Mouse (Mus musculus) liver, postnatal 0 days (tissue): Measurements from ENCODE around the gene Acacb. TPM values are rescaled to one million over a fixed set of nuclear protein-coding genes. Genes with fewer than 3 reads are reported as not detected.

Experiments used
- ATAC-seq: fragments of 200-750 bp; cut with Nextera tagmentation; 2 replicates; pipeline ENCODE4 v1.8.0; 2017; ENCODE audit warnings: mild to moderate bottlenecking, moderate library complexity
- DNase-seq: peaks from one replicate; pipeline ENCODE4 v3.0.0-alpha.2; 2016
- H3K27ac ChIP-seq: fragments of 300-500 bp; sonication (generic); 2 replicates; pipeline ENCODE4 v1.5.1; 2014; ENCODE audit warnings: antibody characterized with exemption, moderate library complexity, mild to moderate bottlenecking, low read depth
- H3K27me3 ChIP-seq: fragments of 300-500 bp; sonication (generic); 2 replicates; pipeline ENCODE4 v1.6.1; 2014; ENCODE audit warnings: low read length, control low read depth, mixed read lengths; ENCODE audit not compliant: insufficient read depth
- H3K36me3 ChIP-seq: fragments of 300-500 bp; sonication (generic); replicated peaks from 2 replicates; pipeline ENCODE4 v1.6.1; 2014; ENCODE audit warnings: mild to moderate bottlenecking, control low read depth, low read length, moderate library complexity, mixed read lengths; ENCODE audit not compliant: insufficient read depth
- H3K4me1 ChIP-seq: fragments of 300-500 bp; sonication (generic); 2 replicates; pipeline ENCODE4 v1.6.1; 2014; ENCODE audit warnings: antibody characterized with exemption, mild to moderate bottlenecking, control low read depth; ENCODE audit not compliant: insufficient read depth
- H3K4me2 ChIP-seq: fragments of 300-500 bp; sonication (generic); 2 replicates; pipeline ENCODE4 v1.6.1; 2014; ENCODE audit warnings: low read depth, mild to moderate bottlenecking, low read length, moderate library complexity, mixed read lengths
- H3K4me3 ChIP-seq: fragments of 300-500 bp; sonication (generic); 2 replicates; pipeline ENCODE4 v1.5.1; 2014; ENCODE audit warnings: low read depth, low read length
- H3K9ac ChIP-seq: fragments of 300-500 bp; sonication (generic); replicated peaks from 2 replicates; pipeline ENCODE4 v1.6.1; 2014; ENCODE audit warnings: mild to moderate bottlenecking, moderate library complexity
- H3K9me3 ChIP-seq: fragments of 300-500 bp; sonication (generic); 2 replicates; pipeline ENCODE4 v1.6.1; 2016; ENCODE audit warnings: mild to moderate bottlenecking, control low read depth, low read length, mixed read lengths
- CTCF ChIP-seq: sonication (generic); IDR thresholded peaks from 2 replicates; pipeline ENCODE4 v1.5.1; 2016; ENCODE audit warnings: antibody characterized with exemption, low read depth
- EP300 ChIP-seq: IDR thresholded peaks from 2 replicates; pipeline ENCODE4 v1.6.1; 2016; ENCODE audit warnings: antibody characterized with exemption, low read depth, mild to moderate bottlenecking
- WGBS: fragments of 180-500 bp; shearing (Covaris S2); extraction: QIAGEN DNeasy Blood & Tissue Kit; methylation state at CpG from one replicate; pipeline ENCODE4 v1.1.7; 2014; ENCODE audit not compliant: insufficient replicate concordance; 5-methylcytosine and 5-hydroxymethylcytosine counted together
- polyA plus RNA-seq: library from polyadenylated mRNA; unstranded; fragments of >200 nt; fragmentation: Nextera tagmentation; extraction: Ambion mirVana; gene quantifications from 2 replicates; pipeline ENCODE4 v1.2.1, GENCODE M21; 2015

Gene Acacb
- polyA plus RNA-seq, 1 experiment from 2014 or later, result 1.2 TPM

DNA sequence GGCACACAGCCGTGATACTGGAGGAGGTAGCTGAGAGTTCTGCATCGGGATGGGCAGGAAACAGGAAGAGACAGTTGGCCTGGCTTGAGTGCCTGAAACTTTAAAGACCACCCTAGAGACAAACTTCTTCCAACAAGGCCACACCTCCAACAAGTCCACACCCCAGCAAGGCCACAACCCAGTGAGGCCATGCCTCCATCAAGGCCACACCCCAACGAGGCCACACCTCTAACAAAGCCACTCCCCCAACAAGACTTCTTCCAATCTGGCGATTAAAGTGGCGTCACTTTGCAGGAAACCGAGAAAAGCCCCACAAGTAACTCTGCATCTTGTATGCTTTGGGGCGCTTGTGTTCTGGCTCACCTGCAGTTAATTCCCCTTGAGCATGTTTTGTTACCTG is 92.6 kb downstream of the Acacb start:
- 24% methylated on average over 7 of the region's 7 CpGs for WGBS
- H3K9me3 ChIP-seq, result no peaks in the 10 kb centered on the region
- ATAC-seq (no peak), DNase-seq (no peak)
- no peaks in the 10 kb centered on the region for H3K4me1 ChIP-seq
- H3K36me3 ChIP-seq, result no peaks in the 10 kb centered on the region
- no peak overlapping the region for H3K4me2 ChIP-seq
- H3K9ac ChIP-seq, result no peak overlapping the region
- no peaks in the 10 kb centered on the region for H3K27me3 ChIP-seq
- no peak overlapping the region for H3K4me3 ChIP-seq
- TF ChIP-seq CTCF (no peak), EP300 (no peak)
- no peak overlapping the region for H3K27ac ChIP-seq

DNA sequence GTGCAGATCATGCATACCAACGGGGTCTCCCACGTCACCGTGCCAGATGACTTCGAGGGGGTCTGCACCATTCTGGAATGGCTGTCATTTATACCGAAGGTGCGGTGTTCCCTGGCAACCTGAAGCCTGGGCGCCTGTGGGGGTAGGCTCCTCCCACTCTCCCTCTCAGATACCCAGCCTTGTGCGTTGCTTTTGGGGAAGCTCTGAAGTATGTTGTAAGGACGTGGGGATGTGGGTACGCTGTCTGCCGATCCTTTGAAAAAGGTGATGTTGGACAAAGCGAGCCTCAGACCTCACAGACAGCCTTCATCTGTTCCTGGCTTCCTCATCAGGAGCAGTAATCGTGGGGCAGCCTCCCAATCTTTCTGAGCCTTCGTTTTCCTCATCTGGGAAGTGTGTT is 93.4 kb downstream of the Acacb start:
- no peaks in the 10 kb centered on the region for H3K27me3 ChIP-seq
- no peak overlapping the region for H3K4me3 ChIP-seq
- no peak for TF ChIP-seq EP300
- no peak for TF ChIP-seq CTCF
- no peaks in the 10 kb centered on the region for H3K9me3 ChIP-seq
- ATAC-seq (no peak), DNase-seq (no peak)
- H3K4me1 ChIP-seq, result no peaks in the 10 kb centered on the region
- no peak overlapping the region for H3K27ac ChIP-seq
- H3K4me2 ChIP-seq, result no peak overlapping the region
- no peaks in the 10 kb centered on the region for H3K36me3 ChIP-seq
- no peak overlapping the region for H3K9ac ChIP-seq
- WGBS, result 41% methylated on average over 14 of the region's 14 CpGs

DNA sequence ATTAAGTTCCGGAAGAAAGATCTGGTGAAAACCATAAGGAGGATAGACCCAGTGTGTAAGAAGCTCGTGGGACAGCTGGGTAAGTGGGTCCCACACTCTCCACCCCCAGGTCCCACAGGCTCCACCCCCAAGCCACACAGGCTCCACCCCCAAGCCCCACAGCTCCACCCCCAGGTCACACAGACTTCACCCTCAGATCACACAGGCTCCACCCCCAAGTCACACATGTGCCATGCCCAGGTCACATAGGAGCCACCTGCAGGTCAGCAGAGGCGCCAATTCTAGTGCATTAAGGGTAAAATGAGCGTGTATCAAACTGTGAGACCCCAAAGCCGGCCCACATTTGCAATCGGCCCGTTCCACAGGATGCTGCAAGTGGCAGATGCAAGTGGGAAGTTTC is 100.1 kb downstream of the Acacb start:
- H3K4me2 ChIP-seq, result no peak overlapping the region
- ATAC-seq (no peak), DNase-seq (peak; percentile 30)
- no peak overlapping the region for H3K9ac ChIP-seq
- H3K36me3 ChIP-seq, result peaks cover 8% of the 10 kb centered on the region; the same call in 1 of the 2 replicates
- no peaks in the 10 kb centered on the region for H3K27me3 ChIP-seq
- H3K9me3 ChIP-seq, result no peaks in the 10 kb centered on the region
- no peak overlapping the region for H3K4me3 ChIP-seq
- TF ChIP-seq CTCF (no peak), EP300 (no peak)
- WGBS, result 71% methylated on average over 7 of the region's 7 CpGs
- H3K4me1 ChIP-seq, result no peaks in the 10 kb centered on the region
- no peak overlapping the region for H3K27ac ChIP-seq

- DNase-seq, result peak; percentile 72
- 20% methylated on average over 14 of the region's 14 CpGs for whole genome bisulfite sequencing
- TF ChIP-seq EP300 (no peak), CTCF (peak; percentile 80)
- peaks cover 8% of the 10 kb centered on the region; the same call in 1 of the 2 replicates for H3K36me3 ChIP-seq
- H3K27ac ChIP-seq, result no peak overlapping the region
- no peaks in the 10 kb centered on the region for H3K9me3 ChIP-seq
- no peaks in the 10 kb centered on the region for H3K27me3 ChIP-seq
- no peak overlapping the region for H3K4me2 ChIP-seq
- H3K9ac ChIP-seq, result no peak overlapping the region
- H3K4me1 ChIP-seq, result no peaks in the 10 kb centered on the region
- no peak overlapping the region for H3K4me3 ChIP-seq
- no peak for ATAC-seq
Measured at GRCm38 (mm10) chr5:114248174-114248589, 101.8 kb downstream of the Acacb start.

DNA sequence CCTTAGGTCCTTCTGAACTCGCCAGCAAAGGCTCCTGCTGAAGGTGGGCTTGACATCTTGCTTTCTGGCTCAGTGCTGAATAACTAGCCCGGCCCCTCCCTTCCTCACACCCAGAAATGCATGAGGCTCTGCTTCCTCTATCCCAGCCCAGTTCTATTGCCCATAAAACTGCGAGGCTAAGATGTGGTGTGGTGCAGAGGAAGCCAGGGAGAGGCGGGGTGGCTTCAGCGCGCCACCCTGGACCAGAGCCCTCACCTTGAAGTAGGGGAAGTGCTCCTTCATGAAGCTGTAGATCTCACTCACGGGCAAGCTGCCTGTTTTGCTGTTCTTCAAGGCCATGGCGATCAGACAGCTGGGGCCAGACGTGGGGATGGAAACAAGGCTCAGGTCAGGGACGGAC is 113.2 kb downstream of the Acacb start:
- no peak for TF ChIP-seq EP300
- no peak for TF ChIP-seq CTCF
- DNase-seq, result no peak
- no peak for ATAC-seq
- Histone ChIP-seq H3K27ac (no peak overlapping the region), H3K36me3 (no peaks in the 10 kb centered on the region), H3K4me2 (no peak overlapping the region), H3K9me3 (no peaks in the 10 kb centered on the region), H3K27me3 (no peaks in the 10 kb centered on the region), H3K4me1 (no peaks in the 10 kb centered on the region), H3K9ac (no peak overlapping the region), H3K4me3 (no peak overlapping the region)
- 37% methylated on average over 10 of the region's 10 CpGs for WGBS

GRCm38 (mm10) chr5:114261494-114261893 is 115.2 kb downstream of the Acacb start:
- Histone ChIP-seq H3K9me3 (no peaks in the 10 kb centered on the region), H3K27me3 (no peaks in the 10 kb centered on the region), H3K4me1 (no peaks in the 10 kb centered on the region), H3K9ac (no peak overlapping the region), H3K27ac (no peak overlapping the region), H3K4me3 (no peak overlapping the region), H3K4me2 (no peak overlapping the region), H3K36me3 (no peaks in the 10 kb centered on the region)
- TF ChIP-seq CTCF, result no peak
- no peak for TF ChIP-seq EP300
- no peak for ATAC-seq
- no peak for DNase-seq

DNA sequence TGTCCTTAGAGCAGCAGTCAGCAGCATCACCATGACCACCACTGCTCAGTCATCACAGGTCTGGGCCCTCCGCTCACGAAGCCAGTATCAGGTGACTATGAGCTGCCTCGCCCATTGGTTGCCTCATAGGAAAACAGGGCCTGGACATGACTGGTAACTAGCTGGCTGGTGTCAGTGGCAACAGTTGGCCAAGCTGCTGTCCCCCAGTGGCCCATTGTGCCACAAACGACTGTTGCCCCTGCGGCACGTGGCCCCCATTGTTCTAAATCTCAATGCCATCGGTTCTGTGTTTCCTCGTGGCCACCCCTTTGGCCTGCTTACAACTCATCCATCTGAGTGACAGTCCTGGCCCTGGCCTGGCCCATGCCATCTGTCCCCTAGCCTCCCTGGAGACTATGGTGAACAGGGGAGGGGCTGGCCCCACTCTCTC is 117.7 kb downstream of the Acacb start:
- H3K4me1 ChIP-seq, result no peaks in the 10 kb centered on the region
- 0 out of 2 replicates have a peak, but pooled peaks cover 3% of the 10 kb centered on the region for H3K27me3 ChIP-seq
- H3K4me2 ChIP-seq, result no peak overlapping the region
- H3K36me3 ChIP-seq, result no peaks in the 10 kb centered on the region
- DNase-seq (no peak), ATAC-seq (no peak)
- WGBS, result 70% methylated on average over 8 of the region's 8 CpGs
- TF ChIP-seq CTCF (no peak), EP300 (no peak)
- no peak overlapping the region for H3K9ac ChIP-seq
- no peak overlapping the region for H3K27ac ChIP-seq
- no peaks in the 10 kb centered on the region for H3K9me3 ChIP-seq
- no peak overlapping the region for H3K4me3 ChIP-seq
